Mouse (Mus musculus): ENCODE measurements at regions not wholly inside any gene's neighbourhood (a gene's known extent, or its start where the extent isn't known, plus 50 kb on each side); places are given as distances from the start of the nearest gene placed in this dataset.

GRCm38 (mm10) chrX:12466312-12466711 lies 121.3 kb upstream of the Atp6ap2 start:
- no peak for DNase-seq (ENCODE audit: low spot score in 2 of 2)

- no peak for DNase-seq (ENCODE audit: low spot score in 2 of 2)
Observed at GRCm38 (mm10) chrX:12466897-12467296, 120.7 kb upstream of the Atp6ap2 start.

- no peak for DNase-seq (ENCODE audit: low spot score in 2 of 2)
Observed at GRCm38 (mm10) chrX:12467528-12468179, 119.9 kb upstream of the Atp6ap2 start.

- DNase-seq (ENCODE audit: low spot score in 2 of 2), result no peak
Observed at GRCm38 (mm10) chrX:12472296-12472695, 115.3 kb upstream of the Atp6ap2 start.

GRCm38 (mm10) chrX:12479207-12479606 lies 108.4 kb upstream of the Atp6ap2 start:
- no peak for DNase-seq (ENCODE audit: low spot score in 2 of 2)

- DNase-seq (ENCODE audit: low spot score in 2 of 2), result no peak
Observed at GRCm38 (mm10) chrX:12490957-12491356, 96.6 kb upstream of the Atp6ap2 start.

GRCm38 (mm10) chrX:12493216-12493615 lies 94.4 kb upstream of the Atp6ap2 start:
- DNase-seq (ENCODE audit: low spot score in 2 of 2), result no peak

GRCm38 (mm10) chrX:12493916-12494315 lies 93.7 kb upstream of the Atp6ap2 start:
- no peak for DNase-seq (ENCODE audit: low spot score in 2 of 2)

- no peak for DNase-seq (ENCODE audit: low spot score in 2 of 2)
Observed at GRCm38 (mm10) chrX:12494535-12494934, 93.1 kb upstream of the Atp6ap2 start.

- no peak for DNase-seq (ENCODE audit: low spot score in 2 of 2)
Observed at GRCm38 (mm10) chrX:12500601-12501000, 87.0 kb upstream of the Atp6ap2 start.

- DNase-seq (ENCODE audit: low spot score in 2 of 2), result no peak
Observed at GRCm38 (mm10) chrX:12502364-12502763, 85.2 kb upstream of the Atp6ap2 start.

GRCm38 (mm10) chrX:12503581-12503980 lies 84.0 kb upstream of the Atp6ap2 start:
- DNase-seq (ENCODE audit: low spot score in 2 of 2), result no peak

- DNase-seq (ENCODE audit: low spot score in 2 of 2), result no peak
Observed at GRCm38 (mm10) chrX:12511119-12511518, 76.5 kb upstream of the Atp6ap2 start.

GRCm38 (mm10) chrX:12525044-12525443 lies 62.6 kb upstream of the Atp6ap2 start:
- no peak for DNase-seq (ENCODE audit: low spot score in 2 of 2)

GRCm38 (mm10) chrX:12530406-12531311 lies 56.9 kb upstream of the Atp6ap2 start:
- DNase-seq (ENCODE audit: low spot score in 2 of 2), result no peak

Data from frontal cortex, postnatal 36 days (tissue).